Mouse (Mus musculus) lung, postnatal 0 days (tissue): ENCODE results near the gene Slc24a3.

Experiments
- CTCF ChIP-seq: IDR thresholded peaks from 2 replicates; pipeline ENCODE4 v1.5.1; 2016; ENCODE audit warnings: antibody characterized with exemption, mild to moderate bottlenecking
- EP300 ChIP-seq: IDR thresholded peaks from 2 replicates; pipeline ENCODE4 v1.6.1; 2016; ENCODE audit warnings: antibody characterized with exemption, mild to moderate bottlenecking, control low read depth

DNA sequence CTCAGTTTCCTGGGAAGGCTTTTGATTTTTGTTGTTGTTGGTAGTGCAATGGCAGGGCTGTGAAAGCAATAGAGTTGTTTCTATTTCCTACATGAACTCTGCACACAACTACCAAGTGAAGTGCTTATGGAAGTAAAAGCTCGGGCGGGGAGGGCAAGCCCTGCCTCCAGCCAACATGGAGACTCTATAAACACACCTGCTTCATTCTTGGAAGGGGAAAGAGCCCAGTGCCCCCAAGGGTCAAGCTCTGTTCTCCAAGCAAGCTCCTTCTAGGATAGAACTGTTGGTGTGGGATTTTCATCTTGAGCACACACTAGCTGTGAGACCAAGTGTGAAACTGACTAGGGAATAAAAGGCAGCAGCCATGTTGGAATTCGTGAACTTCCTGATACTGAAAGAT lies 2.5 kb upstream of the Slc24a3 start:
- TF ChIP-seq CTCF = no peak
- no peak for TF ChIP-seq EP300
